Mouse (Mus musculus) stomach, embryonic 16.5 days (tissue): ENCODE measurements around the gene Serpini1. TPM values are rescaled to one million over a fixed set of nuclear protein-coding genes. Genes with fewer than 3 reads are reported as not detected.
"Not testable (repeated sequence)": the region's sequence is repeated elsewhere in the genome, so short reads cannot be mapped to it uniquely, and the experiment has no call there.

Experiments used
- ATAC-seq: fragments of 200-750 bp; cut with Nextera tagmentation; 2 replicates; pipeline ENCODE4 v1.8.0; 2017; ENCODE audit warnings: moderate number of reproducible peaks, moderate TSS enrichment; ENCODE audit not compliant: insufficient read depth, low FRiP score
- H3K27ac ChIP-seq: fragments of 300-500 bp; sonication (generic); 2 replicates; pipeline ENCODE4 v1.5.1; 2014; ENCODE audit warnings: low read length
- H3K27me3 ChIP-seq: fragments of 300-500 bp; sonication (generic); 2 replicates; pipeline ENCODE4 v1.6.1; 2014; ENCODE audit warnings: low read length, control low read depth, mixed read lengths; ENCODE audit not compliant: control insufficient read depth, insufficient read depth
- H3K36me3 ChIP-seq: fragments of 300-500 bp; sonication (generic); 2 replicates; pipeline ENCODE4 v1.6.1; 2014; ENCODE audit warnings: low read length; ENCODE audit not compliant: control insufficient read depth, insufficient read depth
- H3K4me1 ChIP-seq: fragments of 300-500 bp; sonication (generic); 2 replicates; pipeline ENCODE4 v1.6.1; 2014; ENCODE audit warnings: low read length, control low read depth, mixed read lengths; ENCODE audit not compliant: control insufficient read depth, insufficient read depth
- H3K4me2 ChIP-seq: fragments of 300-500 bp; sonication (generic); 2 replicates; pipeline ENCODE4 v1.6.1; 2014; ENCODE audit warnings: low read depth, low read length, mixed read lengths
- H3K4me3 ChIP-seq: fragments of 300-500 bp; sonication (generic); replicated peaks from 2 replicates; pipeline ENCODE4 v1.5.1; 2014; ENCODE audit warnings: mild to moderate bottlenecking, low read length
- H3K9ac ChIP-seq: fragments of 300-500 bp; sonication (generic); 2 replicates; pipeline ENCODE4 v1.6.1; 2014; ENCODE audit warnings: low read length
- H3K9me3 ChIP-seq: fragments of 300-500 bp; sonication (generic); replicated peaks from 2 replicates; pipeline ENCODE4 v1.6.1; 2016; ENCODE audit warnings: low read length, control low read depth; ENCODE audit not compliant: control insufficient read depth
- WGBS: fragments of 180-500 bp; shearing (Covaris S2); extraction: QIAGEN DNeasy Blood & Tissue Kit; methylation state at CpG from one replicate; pipeline ENCODE4 v1.1.7; 2014; 5-methylcytosine and 5-hydroxymethylcytosine counted together
- polyA plus RNA-seq: library from polyadenylated mRNA; unstranded; fragments of >200 nt; fragmentation: Nextera tagmentation; extraction: Ambion mirVana; gene quantifications from 2 replicates; pipeline ENCODE4 v1.2.1, GENCODE M21; 2015

The Serpini1 gene
- polyA plus RNA-seq, 1 experiment from 2014 or later: 21.2 TPM

GRCm38 (mm10) chr3:75624627-75625026 is 67.3 kb downstream of the Serpini1 start:
- no peaks in the 10 kb centered on the region for H3K36me3 ChIP-seq
- no peak overlapping the region for H3K4me2 ChIP-seq
- no peak for ATAC-seq
- no peak overlapping the region for H3K4me3 ChIP-seq
- no peaks in the 10 kb centered on the region for H3K27me3 ChIP-seq
- no peak overlapping the region for H3K27ac ChIP-seq
- no peak overlapping the region for H3K9ac ChIP-seq
- WGBS: 76% methylated on average over 2 of the region's 2 CpGs
- no peaks in the 10 kb centered on the region for H3K4me1 ChIP-seq
- no peaks in the 10 kb centered on the region for H3K9me3 ChIP-seq

- WGBS: 62% methylated on average over 4 of the region's 4 CpGs
- Histone ChIP-seq H3K4me1 (no peaks in the 10 kb centered on the region), H3K4me2 (no peak overlapping the region), H3K27ac (no peak overlapping the region), H3K9ac (no peak overlapping the region), H3K27me3 (no peaks in the 10 kb centered on the region), H3K9me3 (no peaks in the 10 kb centered on the region), H3K36me3 (no peaks in the 10 kb centered on the region), H3K4me3 (no peak overlapping the region)
- ATAC-seq: no peak
These were observed 73.8 kb downstream of the Serpini1 start for GRCm38 (mm10) chr3:75630988-75631615.

- Histone ChIP-seq H3K27me3 (no peaks in the 10 kb centered on the region), H3K36me3 (no peaks in the 10 kb centered on the region), H3K4me2 (no peak overlapping the region), H3K4me3 (no peak overlapping the region), H3K27ac (no peak overlapping the region), H3K9me3 (no peaks in the 10 kb centered on the region), H3K9ac (no peak overlapping the region), H3K4me1 (no peaks in the 10 kb centered on the region)
- 84% methylated on average over 1 of the region's 1 CpGs for WGBS
- no peak for ATAC-seq
These were observed 75.9 kb downstream of the Serpini1 start for GRCm38 (mm10) chr3:75633221-75633620.

GRCm38 (mm10) chr3:75633635-75634034 is 76.3 kb downstream of the Serpini1 start:
- H3K4me2 ChIP-seq: no peak overlapping the region
- H3K4me1 ChIP-seq: no peaks in the 10 kb centered on the region
- no peaks in the 10 kb centered on the region for H3K36me3 ChIP-seq
- H3K4me3 ChIP-seq: no peak overlapping the region
- no peak overlapping the region for H3K27ac ChIP-seq
- 65% methylated on average over 4 of the region's 4 CpGs for WGBS
- no peaks in the 10 kb centered on the region for H3K27me3 ChIP-seq
- no peak overlapping the region for H3K9ac ChIP-seq
- ATAC-seq: no peak
- no peaks in the 10 kb centered on the region for H3K9me3 ChIP-seq

- no peak overlapping the region for H3K4me2 ChIP-seq
- 84% methylated on average over 1 of the region's 1 CpGs for WGBS
- H3K27me3 ChIP-seq: no peaks in the 10 kb centered on the region
- H3K9ac ChIP-seq: no peak overlapping the region
- no peak overlapping the region for H3K4me3 ChIP-seq
- no peaks in the 10 kb centered on the region for H3K36me3 ChIP-seq
- no peaks in the 10 kb centered on the region for H3K9me3 ChIP-seq
- no peaks in the 10 kb centered on the region for H3K4me1 ChIP-seq
- no peak for ATAC-seq
- no peak overlapping the region for H3K27ac ChIP-seq
These were observed 78.3 kb downstream of the Serpini1 start for GRCm38 (mm10) chr3:75635648-75636047.

- H3K27ac ChIP-seq: no peak overlapping the region
- no peaks in the 10 kb centered on the region for H3K4me1 ChIP-seq
- H3K4me2 ChIP-seq: no peak overlapping the region
- no peaks in the 10 kb centered on the region for H3K36me3 ChIP-seq
- no peak overlapping the region for H3K4me3 ChIP-seq
- no peaks in the 10 kb centered on the region for H3K9me3 ChIP-seq
- no peaks in the 10 kb centered on the region for H3K27me3 ChIP-seq
- no peak for ATAC-seq
- 42% methylated on average over 1 of the region's 1 CpGs for WGBS
- no peak overlapping the region for H3K9ac ChIP-seq
These were observed 82.2 kb downstream of the Serpini1 start for GRCm38 (mm10) chr3:75639546-75639945.

- Histone ChIP-seq H3K4me2 (no peak overlapping the region), H3K36me3 (no peaks in the 10 kb centered on the region), H3K4me1 (no peaks in the 10 kb centered on the region), H3K4me3 (no peak overlapping the region), H3K27me3 (no peaks in the 10 kb centered on the region), H3K9me3 (no peaks in the 10 kb centered on the region), H3K9ac (no peak overlapping the region), H3K27ac (no peak overlapping the region)
- no peak for ATAC-seq
These were observed 90.2 kb downstream of the Serpini1 start for GRCm38 (mm10) chr3:75647542-75647941.

GRCm38 (mm10) chr3:75648226-75648625 is 90.9 kb downstream of the Serpini1 start:
- H3K4me3 ChIP-seq: no peak overlapping the region
- H3K9me3 ChIP-seq: no peaks in the 10 kb centered on the region
- H3K4me2 ChIP-seq: no peak overlapping the region
- no peaks in the 10 kb centered on the region for H3K27me3 ChIP-seq
- H3K36me3 ChIP-seq: no peaks in the 10 kb centered on the region
- ATAC-seq: no peak
- H3K27ac ChIP-seq: no peak overlapping the region
- 79% methylated on average over 1 of the region's 1 CpGs for WGBS
- no peaks in the 10 kb centered on the region for H3K4me1 ChIP-seq
- H3K9ac ChIP-seq: no peak overlapping the region

GRCm38 (mm10) chr3:75650416-75651154 is 93.2 kb downstream of the Serpini1 start:
- not testable (repeated sequence) for H3K27me3 ChIP-seq, H3K9ac ChIP-seq, H3K36me3 ChIP-seq, H3K4me1 ChIP-seq, H3K27ac ChIP-seq, ATAC-seq, H3K4me3 ChIP-seq, H3K9me3 ChIP-seq, H3K4me2 ChIP-seq
- WGBS: 55% methylated on average over 4 of the region's 4 CpGs
